Mouse (Mus musculus) lung, adult 2 months (tissue): ENCODE data around the gene Khdc1c. TPM values are rescaled to one million over a fixed set of nuclear protein-coding genes. Genes with fewer than 3 reads are reported as not detected.

ENCODE experiments used
- DNase-seq: peaks from one replicate; pipeline ENCODE4 v3.0.0; 2022
- H3K4me1 ChIP-seq: fragments of 200-500 bp; 2 replicates; pipeline ENCODE4 v1.6.1; 2011; ENCODE audit warnings: low read length; ENCODE audit not compliant: control insufficient read depth, insufficient read depth
- H3K4me3 ChIP-seq: fragments of 200-500 bp; replicated peaks from 2 replicates; pipeline ENCODE3; 2011; ENCODE audit warnings: low read depth, mild to moderate bottlenecking, control low read depth, low read length; ENCODE audit errors: extremely low read depth
- CTCF ChIP-seq: fragments of 200-500 bp; IDR thresholded peaks from 2 replicates; pipeline ENCODE4 v1.5.1; 2011; ENCODE audit warnings: mild to moderate bottlenecking, low read length, control low read depth; ENCODE audit not compliant: insufficient read depth
- POLR2A ChIP-seq: fragments of 200-500 bp; IDR thresholded peaks from 2 replicates; pipeline ENCODE4 v1.6.1; 2011; ENCODE audit warnings: low read depth, mild to moderate bottlenecking, control low read depth, low read length, borderline replicate concordance; ENCODE audit errors: extremely low read depth
- WGBS: fragments of 180-500 bp; shearing (Covaris S2); methylation state at CpG from one replicate; pipeline ENCODE4 v1.1.7; 2018; 5-methylcytosine and 5-hydroxymethylcytosine counted together
- polyA plus RNA-seq: library from polyadenylated mRNA; depleted of rRNA; stranded (reverse); fragments of >200 nt; gene quantifications from 2 replicates; pipeline ENCODE4 v1.2.3, GENCODE M21; 2012; rRNA removed

Gene Khdc1c
- polyA plus RNA-seq, 1 experiment: not detected

DNA sequence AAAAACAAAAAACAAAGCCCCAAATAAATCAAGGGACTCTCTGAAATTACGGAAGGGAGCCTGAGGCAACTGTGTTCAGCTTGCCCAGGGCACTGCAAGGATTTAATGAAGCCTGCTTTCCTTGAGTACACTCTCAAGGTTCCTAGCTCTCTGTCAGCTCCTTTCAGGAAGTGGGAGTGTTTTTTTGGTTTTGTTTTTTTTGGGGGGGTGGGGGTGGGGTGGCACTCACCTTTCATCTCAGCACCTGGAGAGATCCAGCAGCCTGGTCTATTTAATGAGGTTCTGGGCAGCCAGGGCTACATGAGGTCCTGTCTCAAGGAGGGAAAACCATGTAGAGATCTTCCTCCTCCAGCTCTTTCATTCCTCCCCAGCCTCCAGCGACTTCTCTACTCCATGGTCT lies 18.8 kb upstream of the Khdc1c start, which contains the start of gene Khdc1a:
Gene Khdc1a, plus strand, starts transcription at position 301 of the 400 bp plus-strand sequence.
- H3K4me3 ChIP-seq: no peak within 1 kb of the TSS
- TF ChIP-seq CTCF (no peak), POLR2A (no peak)
- 67% methylated on average over 2 of the region's 2 CpGs for whole genome bisulfite sequencing
- H3K4me1 ChIP-seq: no peaks in the 10 kb centered on the region
- DNase-seq: no peak

DNA sequence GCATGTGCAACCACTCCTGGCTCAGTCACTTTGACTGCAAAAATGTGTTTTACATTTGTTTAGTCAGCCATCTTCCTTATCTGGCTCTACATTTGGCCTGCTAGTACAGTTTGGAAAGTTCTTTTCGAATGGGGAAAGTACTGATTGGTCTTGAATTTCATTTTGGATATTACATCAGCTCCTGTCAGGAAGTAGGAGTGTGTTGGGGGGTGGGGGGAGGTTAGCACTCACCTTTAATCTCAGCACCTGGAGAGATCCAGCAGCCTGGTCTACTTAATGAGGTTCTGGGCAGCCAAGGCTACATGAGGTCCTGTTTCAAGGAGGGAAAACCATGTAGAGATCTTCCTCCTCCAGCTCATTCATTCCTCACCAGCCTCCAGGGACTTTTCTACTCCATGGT lies 15.1 kb downstream of the Khdc1c start, which contains the start of gene Khdc1b:
Gene Khdc1b, plus strand, starts transcription at position 301 of the 400 bp plus-strand sequence.
- Histone ChIP-seq H3K4me3 (no peak within 1 kb of the TSS), H3K4me1 (no peaks in the 10 kb centered on the region)
- no peak for DNase-seq
- TF ChIP-seq CTCF (no peak), POLR2A (no peak)
- WGBS: 81% methylated on average over 1 of the region's 1 CpGs

DNA sequence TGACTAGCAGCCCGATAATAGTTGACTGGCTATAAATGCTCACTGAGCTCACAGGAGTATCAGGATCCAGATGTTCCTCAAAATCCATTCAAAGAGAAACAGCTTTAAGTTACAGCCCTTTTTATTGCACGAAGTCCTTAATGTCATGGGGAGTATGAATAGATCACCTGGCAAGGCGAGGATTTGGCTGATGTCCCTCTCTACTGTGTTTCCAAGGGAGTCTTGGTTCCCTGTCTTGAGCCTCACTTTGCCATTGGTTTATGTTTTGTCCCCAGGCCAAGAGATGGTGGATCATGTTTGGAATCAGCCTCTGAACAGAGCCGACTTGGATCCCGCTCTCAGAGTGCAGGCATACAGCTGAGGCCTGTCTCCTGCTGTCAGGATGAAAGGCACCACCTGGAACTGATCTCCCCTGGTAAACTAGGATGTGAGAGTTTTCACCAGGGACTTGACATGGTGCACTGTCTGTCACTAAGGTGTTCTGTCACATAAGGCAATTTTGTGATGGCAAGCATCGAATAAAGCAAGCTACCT lies 23.1 kb downstream of the Khdc1c start:
- TF ChIP-seq POLR2A (no peak), CTCF (no peak)
- Histone ChIP-seq H3K4me1 (no peaks in the 10 kb centered on the region), H3K4me3 (no peak overlapping the region)
- WGBS: 58% methylated on average over 6 of the region's 6 CpGs
- no peak for DNase-seq

DNA sequence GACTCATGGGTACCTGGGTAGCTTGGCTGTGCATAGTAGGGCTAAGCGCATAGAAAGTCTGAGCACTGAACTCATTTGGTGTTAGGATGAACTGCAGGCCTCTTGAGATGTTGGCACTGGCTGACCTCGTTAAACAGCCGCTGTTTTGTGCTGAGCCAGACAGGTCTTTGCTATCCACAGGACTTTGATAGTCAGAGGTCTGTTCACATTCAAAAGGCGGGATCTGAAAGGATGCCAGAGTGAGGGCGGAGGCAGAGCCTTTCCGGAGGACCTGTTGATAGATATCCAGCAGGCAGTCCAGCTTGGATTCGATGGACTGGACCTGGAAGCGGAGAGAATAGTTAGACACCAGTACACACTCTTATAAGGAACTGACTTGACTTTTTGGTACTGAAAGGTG lies 34.7 kb downstream of the Khdc1c start:
- WGBS: 82% methylated on average over 8 of the region's 8 CpGs
- TF ChIP-seq CTCF (no peak), POLR2A (no peak)
- no peak for DNase-seq
- no peak overlapping the region for H3K4me3 ChIP-seq
- H3K4me1 ChIP-seq: no peaks in the 10 kb centered on the region

DNA sequence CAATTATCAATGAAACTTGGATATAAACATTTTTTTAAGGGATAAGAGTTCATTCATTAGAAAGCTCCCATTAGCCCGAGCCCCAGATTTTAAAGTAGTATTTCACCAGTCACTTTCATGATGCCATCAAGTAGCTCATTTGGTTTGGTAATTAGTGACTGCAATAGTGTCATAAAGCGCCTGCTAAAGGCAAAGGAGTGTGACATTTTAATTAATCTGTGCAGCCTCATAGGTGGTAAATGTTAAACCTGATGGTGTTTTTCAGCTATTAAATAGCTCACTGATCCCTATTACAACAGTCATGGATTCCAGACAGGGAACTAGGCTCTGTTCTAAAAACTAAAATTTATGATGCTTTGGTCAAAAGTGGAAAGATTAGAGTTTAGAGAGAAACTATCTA lies 39.1 kb downstream of the Khdc1c start:
- WGBS: 72% methylated on average over 2 of the region's 2 CpGs
- TF ChIP-seq POLR2A (no peak), CTCF (no peak)
- Histone ChIP-seq H3K4me3 (no peak overlapping the region), H3K4me1 (no peaks in the 10 kb centered on the region)
- DNase-seq: no peak

DNA sequence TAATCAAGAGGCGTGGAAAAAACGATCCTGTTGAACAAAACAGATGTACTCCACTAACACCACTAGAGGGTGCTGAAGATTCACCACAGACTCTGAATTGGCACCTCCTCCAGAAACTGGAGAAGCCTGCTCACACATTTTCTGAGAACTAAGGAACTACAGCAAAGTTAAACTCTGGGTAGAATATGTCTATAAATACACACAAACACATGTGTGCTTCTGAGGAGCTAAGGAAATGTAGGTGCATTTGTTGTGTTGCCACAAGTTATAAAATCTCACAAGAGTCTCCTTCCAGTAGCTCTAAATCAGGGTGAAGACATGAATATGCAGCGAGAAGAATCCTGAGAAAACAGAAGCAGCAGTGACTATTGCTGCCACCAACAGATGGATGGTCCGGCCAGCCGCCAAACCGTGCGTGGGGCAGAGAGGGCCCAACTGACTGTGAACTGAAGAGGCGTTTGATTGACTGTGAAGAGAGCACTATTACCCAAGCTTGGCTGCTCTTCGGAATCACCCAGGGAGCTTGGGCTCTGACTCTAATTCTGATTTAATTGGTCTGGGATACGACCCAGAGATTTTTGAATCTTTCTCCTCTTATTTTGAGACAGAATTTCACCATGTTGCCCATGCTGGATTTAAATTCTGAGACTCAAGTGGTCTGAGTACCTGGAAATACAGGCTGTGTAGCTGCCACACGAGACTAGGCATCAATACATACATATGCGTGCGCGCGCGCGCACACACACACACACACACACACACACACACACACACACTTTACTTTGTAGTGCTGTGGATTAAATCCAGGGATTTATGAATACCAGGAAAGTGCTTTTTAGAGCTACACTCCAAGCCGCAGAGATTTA lies 43.4 kb downstream of the Khdc1c start:
- H3K4me3 ChIP-seq: no peak overlapping the region
- H3K4me1 ChIP-seq: no peaks in the 10 kb centered on the region
- WGBS: 54% methylated on average over 18 of the region's 18 CpGs
- DNase-seq: peak; percentile 6
- TF ChIP-seq CTCF (peak; percentile 31), POLR2A (no peak)

DNA sequence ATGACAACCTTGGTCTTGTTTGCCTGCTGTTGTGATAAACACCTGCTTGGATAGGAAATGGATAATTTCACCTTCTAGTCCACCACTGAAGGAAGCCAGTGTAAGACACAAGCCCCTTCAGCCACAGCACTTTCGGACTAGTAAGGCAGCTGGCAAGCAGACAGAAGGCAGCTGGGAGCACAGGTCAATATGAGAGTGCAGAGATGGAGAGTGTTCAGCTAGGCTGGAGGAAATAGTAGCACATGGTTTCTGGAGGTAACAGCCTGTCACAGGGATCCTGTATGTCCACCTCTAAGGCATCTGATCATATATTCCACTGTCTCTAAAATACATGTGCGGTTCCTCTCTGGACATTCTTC lies 44.0 kb downstream of the Khdc1c start:
- no peak overlapping the region for H3K4me3 ChIP-seq
- no peak for DNase-seq
- WGBS: 78% methylated on average over 2 of the region's 2 CpGs
- no peaks in the 10 kb centered on the region for H3K4me1 ChIP-seq
- no peak for TF ChIP-seq POLR2A
- TF ChIP-seq CTCF: no peak

DNA sequence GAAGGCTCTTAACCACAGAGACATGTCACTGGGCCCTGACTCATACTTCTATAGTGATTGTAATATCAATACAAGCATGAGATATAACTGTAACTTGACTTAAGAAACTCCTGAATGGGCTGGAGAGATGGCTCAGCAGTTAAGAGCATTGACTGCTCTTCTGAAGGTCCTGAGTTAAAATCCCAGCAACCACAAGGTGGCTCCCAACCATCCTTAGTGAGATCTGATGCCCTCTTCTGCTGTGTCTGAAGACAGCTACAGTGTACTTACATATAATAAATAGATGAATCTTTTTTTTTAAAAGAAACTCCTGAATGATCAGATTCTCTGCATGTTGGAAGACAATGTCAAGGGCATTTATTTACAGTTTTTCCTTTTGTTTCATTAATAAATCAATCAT lies 51.2 kb downstream of the Khdc1c start:
- Histone ChIP-seq H3K4me3 (no peak overlapping the region), H3K4me1 (no peaks in the 10 kb centered on the region)
- DNase-seq: no peak
- no peak for TF ChIP-seq CTCF
- no peak for TF ChIP-seq POLR2A

Other genes starting within 250 kb of the Khdc1c start
- gene Tmem14a, start 149.8 kb upstream of the Khdc1c start, polyA plus RNA-seq: 3.9 and 5.2 TPM in 2 replicates
- 41.7 and 70.6 TPM in 2 replicates for gene Gsta3, start 127.7 kb upstream of the Khdc1c start, polyA plus RNA-seq
- 0.06 TPM in 1 of 2 replicates, not detected in the other for gene Khdc1a, start 18.7 kb upstream of the Khdc1c start, polyA plus RNA-seq
- not detected in 2 replicates for gene Khdc1b, start 15.2 kb downstream of the Khdc1c start, polyA plus RNA-seq